Mouse (Mus musculus): ENCODE data around the gene Rnf115.
A peak's percentile ranks its signal among the peaks of the same experiment; 100 is the strongest.
"Not testable (repeated sequence)": the region's sequence is repeated elsewhere in the genome, so short reads cannot be mapped to it uniquely, and the experiment has no call there.

Gene Rnf115

GRCm38 (mm10) chr3:96707903-96708683, 19.4 kb upstream of the Rnf115 start, which contains the start of gene Nudt17:
Gene Nudt17, minus strand, starts transcription at chr3:96708562.
- DNase-seq (ENCODE audit: low spot score) = peak; percentile 84

GRCm38 (mm10) chr3:96708684-96709064, 18.8 kb upstream of the Rnf115 start:
- no peak for DNase-seq (ENCODE audit: low spot score)

GRCm38 (mm10) chr3:96714286-96714685, 13.2 kb upstream of the Rnf115 start:
- no peak for DNase-seq (ENCODE audit: low spot score)

- DNase-seq (ENCODE audit: low spot score) = no peak
Observed at GRCm38 (mm10) chr3:96715854-96716253, 11.6 kb upstream of the Rnf115 start.

GRCm38 (mm10) chr3:96719173-96719572, 8.3 kb upstream of the Rnf115 start:
- DNase-seq (ENCODE audit: low spot score) = no peak

- no peak for DNase-seq (ENCODE audit: low spot score)
Observed at GRCm38 (mm10) chr3:96727828-96728633, 567 bp downstream of the Rnf115 start.

- DNase-seq (ENCODE audit: low spot score) = no peak
Observed at GRCm38 (mm10) chr3:96728634-96729402, 1.4 kb downstream of the Rnf115 start.

- no peak for DNase-seq (ENCODE audit: low spot score)
Observed at GRCm38 (mm10) chr3:96729403-96729784, 1.9 kb downstream of the Rnf115 start.

- DNase-seq (ENCODE audit: low spot score) = no peak
Observed at GRCm38 (mm10) chr3:96730785-96731184, 3.3 kb downstream of the Rnf115 start.

GRCm38 (mm10) chr3:96733984-96734383, 6.5 kb downstream of the Rnf115 start:
- no peak for DNase-seq (ENCODE audit: low spot score)

- DNase-seq (ENCODE audit: low spot score) = no peak
Observed at GRCm38 (mm10) chr3:96735200-96735599, 7.7 kb downstream of the Rnf115 start.

- peak; percentile 22 for DNase-seq (ENCODE audit: low spot score)
Observed at GRCm38 (mm10) chr3:96737013-96737740, 9.7 kb downstream of the Rnf115 start.

- DNase-seq (ENCODE audit: low spot score) = no peak
Observed at GRCm38 (mm10) chr3:96737995-96738394, 10.5 kb downstream of the Rnf115 start.

- DNase-seq (ENCODE audit: low spot score) = not testable (repeated sequence)
Observed at GRCm38 (mm10) chr3:96740279-96740678, 12.8 kb downstream of the Rnf115 start.

- DNase-seq (ENCODE audit: low spot score) = no peak
Observed at GRCm38 (mm10) chr3:96744348-96744747, 16.9 kb downstream of the Rnf115 start.

- DNase-seq (ENCODE audit: low spot score) = no peak
Observed at GRCm38 (mm10) chr3:96746829-96747228, 19.4 kb downstream of the Rnf115 start.

- DNase-seq (ENCODE audit: low spot score) = no peak
Observed at GRCm38 (mm10) chr3:96755935-96756334, 28.5 kb downstream of the Rnf115 start.

GRCm38 (mm10) chr3:96757691-96758090, 30.2 kb downstream of the Rnf115 start:
- no peak for DNase-seq (ENCODE audit: low spot score)

GRCm38 (mm10) chr3:96759695-96760094, 32.2 kb downstream of the Rnf115 start:
- DNase-seq (ENCODE audit: low spot score) = no peak

GRCm38 (mm10) chr3:96764528-96764927, 37.1 kb downstream of the Rnf115 start:
- no peak for DNase-seq (ENCODE audit: low spot score)

GRCm38 (mm10) chr3:96769971-96770370, 42.5 kb downstream of the Rnf115 start:
- DNase-seq (ENCODE audit: low spot score) = no peak

- DNase-seq (ENCODE audit: low spot score) = no peak
Observed at GRCm38 (mm10) chr3:96772949-96773348, 45.5 kb downstream of the Rnf115 start.
